Mouse (Mus musculus): ENCODE results near the gene Igdcc4. TPM values are rescaled to one million over a fixed set of nuclear protein-coding genes. Genes with fewer than 3 reads are reported as not detected.

The Igdcc4 gene
- polyA plus RNA-seq, 1 experiment from 2014 or later = 6.3 TPM

GRCm38 (mm10) chr9:65161188-65161587, 59.9 kb downstream of the Igdcc4 start:
- Histone ChIP-seq H3K4me3 (replicated peaks) (no peak overlapping the region), H3K27me3 (peaks cover 98% of the 10 kb centered on the region), H3K4me1 (replicated peaks) (peaks cover 9% of the 10 kb centered on the region), H3K9ac (no peak overlapping the region), H3K4me2 (no peak overlapping the region), H3K27ac (replicated peaks) (no peak overlapping the region), H3K9me3 (replicated peaks) (no peaks in the 10 kb centered on the region), H3K36me3 (replicated peaks) (no peaks in the 10 kb centered on the region)
- ATAC-seq (ENCODE audit: insufficient read depth) = no peak
- whole genome bisulfite sequencing (ENCODE audit: insufficient replicate concordance) = 41% methylated on average over 4 of the region's 4 CpGs

GRCm38 (mm10) chr9:65161881-65162280, 60.6 kb downstream of the Igdcc4 start:
- Histone ChIP-seq H3K4me3 (replicated peaks) (no peak overlapping the region), H3K4me2 (no peak overlapping the region), H3K9ac (no peak overlapping the region), H3K27ac (replicated peaks) (no peak overlapping the region), H3K27me3 (peaks cover 95% of the 10 kb centered on the region), H3K4me1 (replicated peaks) (peaks cover 9% of the 10 kb centered on the region), H3K36me3 (replicated peaks) (no peaks in the 10 kb centered on the region), H3K9me3 (replicated peaks) (no peaks in the 10 kb centered on the region)
- WGBS (ENCODE audit: insufficient replicate concordance) = 13% methylated on average over 8 of the region's 8 CpGs
- no peak for ATAC-seq (ENCODE audit: insufficient read depth)

DNA sequence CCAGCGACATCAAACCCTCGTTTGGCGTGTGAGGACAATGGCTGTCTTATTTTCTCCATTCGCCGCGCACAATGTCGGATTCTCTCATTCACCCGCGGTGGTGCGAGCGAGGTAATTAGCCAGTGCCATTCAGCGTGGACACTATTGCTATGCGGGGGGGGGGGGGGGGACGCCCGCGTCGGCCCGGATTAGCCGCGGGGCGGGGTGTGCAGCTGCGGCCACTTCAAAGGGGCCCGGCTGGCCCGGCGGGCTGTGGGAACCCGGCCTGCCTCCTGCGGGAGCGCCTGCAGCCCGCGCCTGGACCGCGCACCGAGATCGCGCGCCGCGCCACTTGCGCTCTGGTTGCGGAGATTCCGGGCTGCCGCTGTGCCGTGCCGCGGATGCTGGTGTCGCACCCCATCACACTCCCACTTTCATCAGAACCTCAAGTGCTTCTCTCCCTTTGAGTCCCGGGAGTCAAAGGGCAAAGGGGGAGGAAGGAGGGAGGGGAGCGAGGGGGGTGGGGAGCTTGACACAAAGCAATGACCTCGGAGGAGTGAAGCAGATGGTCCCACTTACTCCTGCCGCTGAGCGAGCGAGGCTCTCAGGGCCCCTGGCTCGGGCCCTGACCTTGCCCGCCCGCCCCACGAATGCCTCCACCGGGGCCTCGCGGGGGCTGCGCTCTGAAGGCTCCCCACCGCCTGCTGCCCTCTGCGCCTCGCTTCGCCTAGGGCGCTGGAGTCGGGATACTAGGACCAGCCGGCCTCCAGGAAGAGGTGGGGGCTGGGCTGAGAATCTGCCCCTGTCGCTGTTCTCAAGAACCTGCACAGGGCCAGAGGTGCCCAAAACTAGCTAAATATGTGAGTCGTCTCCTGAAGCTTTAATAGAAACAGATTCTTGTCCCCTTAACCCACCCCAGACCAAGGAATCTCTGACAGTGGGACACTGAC, 61.7 kb downstream of the Igdcc4 start:
- H3K4me2 ChIP-seq = peak overlapping the region; percentile 57
- no peak overlapping the region for H3K27ac ChIP-seq (replicated peaks)
- no peak for ATAC-seq (ENCODE audit: insufficient read depth)
- H3K27me3 ChIP-seq = peaks cover 84% of the 10 kb centered on the region
- WGBS (ENCODE audit: insufficient replicate concordance) = 2% methylated on average over 67 of the region's 69 CpGs
- peak overlapping the region; percentile 23 for H3K4me3 ChIP-seq (replicated peaks)
- H3K4me1 ChIP-seq (replicated peaks) = peaks cover 9% of the 10 kb centered on the region
- H3K36me3 ChIP-seq (replicated peaks) = no peaks in the 10 kb centered on the region
- H3K9me3 ChIP-seq (replicated peaks) = no peaks in the 10 kb centered on the region
- H3K9ac ChIP-seq = no peak overlapping the region

DNA sequence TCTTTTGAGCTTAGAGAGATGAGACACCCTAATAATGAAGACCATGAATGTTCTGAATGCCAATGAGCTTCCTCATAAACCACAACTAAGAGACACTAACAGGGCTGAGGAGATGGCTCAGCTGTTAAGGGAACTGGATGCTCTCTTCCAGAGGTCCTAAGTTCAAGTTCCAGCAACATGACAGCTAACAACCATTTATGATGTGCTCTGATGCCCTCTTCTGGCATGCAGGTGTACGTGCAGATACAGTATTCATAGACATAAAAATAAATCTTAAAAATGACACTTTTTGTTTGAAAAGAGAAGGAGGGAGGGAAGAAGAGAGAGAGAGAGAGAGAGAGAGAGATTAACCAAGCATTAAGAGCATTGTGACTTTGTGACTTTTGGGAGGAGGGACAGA, 63.6 kb downstream of the Igdcc4 start:
- Histone ChIP-seq H3K27me3 (peaks cover 66% of the 10 kb centered on the region), H3K4me3 (replicated peaks) (no peak overlapping the region), H3K4me2 (no peak overlapping the region), H3K4me1 (replicated peaks) (peaks cover 9% of the 10 kb centered on the region), H3K27ac (replicated peaks) (no peak overlapping the region), H3K36me3 (replicated peaks) (no peaks in the 10 kb centered on the region), H3K9me3 (replicated peaks) (no peaks in the 10 kb centered on the region), H3K9ac (no peak overlapping the region)
- ATAC-seq (ENCODE audit: insufficient read depth) = no peak
- 0% methylated on average over 1 of the region's 1 CpGs for WGBS (ENCODE audit: insufficient replicate concordance)

GRCm38 (mm10) chr9:65166386-65166785, 65.1 kb downstream of the Igdcc4 start:
- Histone ChIP-seq H3K4me2 (no peak overlapping the region), H3K27ac (replicated peaks) (no peak overlapping the region), H3K9ac (no peak overlapping the region), H3K4me1 (replicated peaks) (peaks cover 9% of the 10 kb centered on the region), H3K36me3 (replicated peaks) (no peaks in the 10 kb centered on the region), H3K4me3 (replicated peaks) (no peak overlapping the region), H3K27me3 (peaks cover 51% of the 10 kb centered on the region), H3K9me3 (replicated peaks) (no peaks in the 10 kb centered on the region)
- ATAC-seq (ENCODE audit: insufficient read depth) = no peak
- WGBS (ENCODE audit: insufficient replicate concordance) = 38% methylated on average over 9 of the region's 9 CpGs

DNA sequence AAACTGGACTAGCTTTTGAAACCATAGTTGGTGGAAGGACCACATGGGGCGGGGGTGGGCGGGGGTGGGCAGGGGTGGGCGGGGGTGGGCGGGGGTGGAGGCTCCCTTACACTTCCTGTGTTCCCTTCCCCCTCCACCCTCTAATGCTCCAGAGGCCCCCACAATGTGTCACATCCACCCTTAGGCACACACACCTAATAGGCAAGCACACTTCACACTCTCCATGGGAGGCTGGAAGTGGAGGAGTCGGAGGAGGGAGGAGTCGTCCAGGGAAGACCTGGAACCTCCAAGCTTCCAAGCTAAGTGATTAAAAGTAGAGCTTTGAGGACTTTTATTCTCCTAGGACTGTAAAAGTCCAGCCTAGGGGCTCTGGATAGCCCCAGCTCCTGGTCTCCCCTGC, 67.2 kb downstream of the Igdcc4 start:
- ATAC-seq (ENCODE audit: insufficient read depth) = no peak
- Histone ChIP-seq H3K9ac (no peak overlapping the region), H3K27me3 (peaks cover 36% of the 10 kb centered on the region), H3K4me1 (replicated peaks) (no peaks in the 10 kb centered on the region), H3K36me3 (replicated peaks) (no peaks in the 10 kb centered on the region), H3K4me3 (replicated peaks) (no peak overlapping the region), H3K9me3 (replicated peaks) (no peaks in the 10 kb centered on the region), H3K27ac (replicated peaks) (no peak overlapping the region), H3K4me2 (no peak overlapping the region)
- WGBS (ENCODE audit: insufficient replicate concordance) = 29% methylated on average over 6 of the region's 6 CpGs

DNA sequence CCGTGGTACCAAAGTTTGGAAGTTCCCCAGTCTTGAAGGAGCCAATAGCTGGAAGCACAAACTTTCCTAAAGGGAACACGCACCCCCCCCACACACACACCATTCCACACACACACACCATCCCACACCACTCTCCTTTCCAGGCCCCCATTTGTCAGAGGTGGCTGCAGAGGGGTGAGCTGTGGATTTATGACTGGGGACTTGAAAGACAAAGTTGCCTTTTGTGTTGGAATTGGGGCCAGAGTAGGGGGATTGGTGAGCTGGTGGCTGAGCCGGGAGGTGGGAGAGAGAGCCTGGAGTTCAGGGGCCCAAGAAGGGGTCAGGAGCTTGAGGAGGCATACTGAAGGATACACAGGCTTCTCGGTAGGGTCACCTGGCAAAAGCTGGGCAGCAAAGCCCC, 67.7 kb downstream of the Igdcc4 start:
- ATAC-seq (ENCODE audit: insufficient read depth) = no peak
- Histone ChIP-seq H3K27me3 (peaks cover 35% of the 10 kb centered on the region), H3K27ac (replicated peaks) (no peak overlapping the region), H3K9me3 (replicated peaks) (no peaks in the 10 kb centered on the region), H3K4me2 (no peak overlapping the region), H3K36me3 (replicated peaks) (no peaks in the 10 kb centered on the region), H3K4me1 (replicated peaks) (no peaks in the 10 kb centered on the region), H3K9ac (no peak overlapping the region), H3K4me3 (replicated peaks) (no peak overlapping the region)
- WGBS (ENCODE audit: insufficient replicate concordance) = 43% methylated on average over 4 of the region's 4 CpGs

- Histone ChIP-seq H3K4me1 (replicated peaks) (no peaks in the 10 kb centered on the region), H3K9ac (no peak overlapping the region), H3K4me2 (no peak overlapping the region), H3K27me3 (peaks cover 35% of the 10 kb centered on the region), H3K9me3 (replicated peaks) (no peaks in the 10 kb centered on the region), H3K36me3 (replicated peaks) (no peaks in the 10 kb centered on the region), H3K27ac (replicated peaks) (no peak overlapping the region), H3K4me3 (replicated peaks) (no peak overlapping the region)
- 38% methylated on average over 9 of the region's 9 CpGs for WGBS (ENCODE audit: insufficient replicate concordance)
- ATAC-seq (ENCODE audit: insufficient read depth) = no peak
These were observed 71.4 kb downstream of the Igdcc4 start for GRCm38 (mm10) chr9:65172654-65173053.

- peaks cover 62% of the 10 kb centered on the region for H3K27me3 ChIP-seq
- no peak overlapping the region for H3K4me3 ChIP-seq (replicated peaks)
- H3K4me1 ChIP-seq (replicated peaks) = peaks cover 4% of the 10 kb centered on the region; the same call in 1 of the 2 replicates
- no peak overlapping the region for H3K9ac ChIP-seq
- H3K27ac ChIP-seq (replicated peaks) = no peak overlapping the region
- no peak overlapping the region for H3K4me2 ChIP-seq
- no peaks in the 10 kb centered on the region for H3K36me3 ChIP-seq (replicated peaks)
- ATAC-seq (ENCODE audit: insufficient read depth) = no peak
- H3K9me3 ChIP-seq (replicated peaks) = no peaks in the 10 kb centered on the region
- WGBS (ENCODE audit: insufficient replicate concordance) = 40% methylated on average over 5 of the region's 5 CpGs
These were observed 74.1 kb downstream of the Igdcc4 start for GRCm38 (mm10) chr9:65175234-65175938.

GRCm38 (mm10) chr9:65175939-65176871, 74.9 kb downstream of the Igdcc4 start:
- 37% methylated on average over 9 of the region's 9 CpGs for WGBS (ENCODE audit: insufficient replicate concordance)
- Histone ChIP-seq H3K27ac (replicated peaks) (no peak overlapping the region), H3K4me2 (no peak overlapping the region), H3K9ac (no peak overlapping the region), H3K4me1 (replicated peaks) (peaks cover 4% of the 10 kb centered on the region; the same call in 1 of the 2 replicates), H3K36me3 (replicated peaks) (no peaks in the 10 kb centered on the region), H3K9me3 (replicated peaks) (no peaks in the 10 kb centered on the region), H3K4me3 (replicated peaks) (no peak overlapping the region), H3K27me3 (peaks cover 70% of the 10 kb centered on the region)
- ATAC-seq (ENCODE audit: insufficient read depth) = no peak

Measured in liver, embryonic 15.5 days (tissue).